Mouse (Mus musculus): Measurements from ENCODE around the gene Ublcp1.
"Not testable (repeated sequence)": the region's sequence is repeated elsewhere in the genome, so short reads cannot be mapped to it uniquely, and the experiment has no call there.

Ublcp1 gene

DNA sequence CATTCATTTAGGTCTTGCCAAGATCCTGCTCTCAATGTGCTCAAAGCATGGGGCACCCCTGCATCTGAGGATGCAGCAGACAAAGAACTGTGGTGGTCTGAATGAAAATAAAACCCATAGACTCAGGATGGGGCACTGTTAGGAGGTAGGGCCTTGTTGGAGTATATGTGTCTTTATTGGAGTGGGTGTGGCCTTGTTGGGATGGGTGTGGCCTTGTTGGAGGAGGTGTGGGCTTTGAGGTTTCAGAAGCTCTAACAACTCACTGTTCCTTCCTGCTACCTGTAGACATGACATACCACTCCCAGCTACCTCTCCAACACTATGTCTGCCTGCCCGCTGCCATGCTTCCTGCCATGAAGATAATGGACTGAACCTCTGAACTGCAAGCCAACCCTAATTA, 18.8 kb upstream of the Ublcp1 start:
- no peak for DNase-seq

GRCm38 (mm10) chr11:44485089-44485736, 14.9 kb upstream of the Ublcp1 start:
- DNase-seq, result no peak

- no peak for DNase-seq
Measured at GRCm38 (mm10) chr11:44480246-44480645, 9.9 kb upstream of the Ublcp1 start.

- no peak for DNase-seq
Measured at GRCm38 (mm10) chr11:44478382-44478781, 8.1 kb upstream of the Ublcp1 start.

GRCm38 (mm10) chr11:44476445-44476844, 6.1 kb upstream of the Ublcp1 start:
- no peak for DNase-seq

DNA sequence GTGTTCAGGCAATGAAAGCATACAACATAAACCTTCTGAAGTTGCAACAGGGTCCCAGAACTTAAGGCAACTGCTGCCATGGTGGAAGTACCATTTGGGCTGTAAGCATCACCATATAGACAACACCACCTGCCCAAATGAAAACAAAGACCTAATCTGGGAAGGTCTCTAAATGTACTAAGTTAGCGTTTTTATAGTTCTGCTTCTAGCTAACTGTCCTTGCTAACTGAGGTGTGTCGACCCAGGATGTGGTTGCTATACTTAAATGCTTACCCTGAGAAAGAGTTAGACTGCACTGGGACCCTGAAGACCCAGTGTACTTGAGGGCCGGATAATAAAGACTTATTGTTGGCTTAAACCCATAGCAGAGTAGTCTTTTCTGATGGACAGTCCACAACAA, 5.2 kb upstream of the Ublcp1 start:
- no peak for DNase-seq

DNA sequence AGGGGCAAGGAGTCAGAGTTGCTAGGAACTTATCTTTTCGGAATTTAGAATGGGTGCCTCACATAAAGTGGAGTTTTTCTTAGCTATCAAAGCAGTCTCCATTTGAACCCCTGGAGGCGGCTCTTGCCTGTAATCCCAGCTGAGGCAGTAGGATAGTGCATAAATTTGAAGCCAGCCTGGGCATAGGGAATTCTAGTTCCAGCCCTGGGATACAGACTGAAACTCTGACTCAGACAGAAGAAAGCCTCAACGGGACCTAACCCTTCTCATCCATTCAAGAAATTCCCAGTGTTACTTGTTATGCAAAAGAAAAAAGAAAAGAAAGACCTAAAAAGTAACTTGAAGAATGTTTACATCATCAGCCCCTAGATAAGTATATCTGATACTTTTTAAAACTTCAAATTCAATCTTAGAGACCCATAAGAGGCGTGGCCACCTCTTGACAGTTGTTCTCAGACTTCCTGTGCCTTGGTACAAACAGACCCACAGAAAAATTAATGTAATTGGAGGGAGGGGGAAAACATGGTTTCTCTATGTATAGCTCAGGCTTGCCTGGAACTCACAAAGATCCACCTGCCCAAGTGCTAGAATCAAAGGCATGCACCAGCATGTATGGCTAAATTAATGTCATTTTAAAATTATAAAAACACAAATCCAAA, 1.2 kb upstream of the Ublcp1 start:
- peak; percentile 28 for DNase-seq

DNA sequence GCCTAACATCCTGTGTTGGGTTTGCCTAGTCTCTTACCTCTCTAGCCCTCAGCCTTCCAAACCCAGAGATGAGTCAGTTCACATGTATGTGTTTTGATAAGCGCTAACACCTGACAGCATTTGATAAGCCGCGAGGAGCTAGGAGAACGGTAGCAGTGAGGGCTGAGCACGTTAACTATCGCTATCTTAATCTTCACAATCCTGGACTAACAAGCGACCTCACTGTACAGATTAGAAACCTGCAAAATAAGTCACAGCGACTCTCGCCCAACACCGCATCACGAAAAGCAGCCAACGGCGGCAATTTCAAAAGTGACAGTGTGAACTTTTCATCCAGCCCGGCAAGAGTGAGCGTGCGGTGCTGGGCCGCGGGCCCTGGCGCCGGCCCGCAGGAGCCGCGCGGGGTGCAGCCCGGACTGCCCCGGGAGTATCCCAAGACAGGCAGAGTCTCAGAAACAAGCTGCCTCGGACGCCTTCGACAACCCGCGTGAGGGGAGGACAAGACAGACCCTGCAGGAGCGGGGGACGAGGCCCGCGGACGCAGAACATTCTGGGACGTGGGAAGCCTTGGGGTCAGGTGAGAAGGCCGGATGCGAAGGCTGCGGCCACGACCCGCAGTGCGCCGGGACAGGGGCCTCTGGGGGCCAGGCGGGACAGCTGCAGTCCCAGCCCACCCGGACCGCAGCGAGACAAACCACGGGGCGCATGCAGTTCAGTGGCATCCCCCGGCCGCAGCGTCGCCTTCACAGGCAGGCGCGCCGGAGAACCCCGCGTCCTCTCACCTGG, 459 bp downstream of the Ublcp1 start:
- DNase-seq, result peak; percentile 26

- DNase-seq, result no peak
Measured at GRCm38 (mm10) chr11:44468306-44468790, 1.9 kb downstream of the Ublcp1 start.

- DNase-seq, result no peak
Measured at GRCm38 (mm10) chr11:44466949-44467442, 3.3 kb downstream of the Ublcp1 start.

- peak; percentile 42 for DNase-seq
Measured at GRCm38 (mm10) chr11:44461493-44461892, 8.8 kb downstream of the Ublcp1 start.

- DNase-seq, result peak; percentile 75
Measured at GRCm38 (mm10) chr11:44453423-44453822, 16.9 kb downstream of the Ublcp1 start.

DNA sequence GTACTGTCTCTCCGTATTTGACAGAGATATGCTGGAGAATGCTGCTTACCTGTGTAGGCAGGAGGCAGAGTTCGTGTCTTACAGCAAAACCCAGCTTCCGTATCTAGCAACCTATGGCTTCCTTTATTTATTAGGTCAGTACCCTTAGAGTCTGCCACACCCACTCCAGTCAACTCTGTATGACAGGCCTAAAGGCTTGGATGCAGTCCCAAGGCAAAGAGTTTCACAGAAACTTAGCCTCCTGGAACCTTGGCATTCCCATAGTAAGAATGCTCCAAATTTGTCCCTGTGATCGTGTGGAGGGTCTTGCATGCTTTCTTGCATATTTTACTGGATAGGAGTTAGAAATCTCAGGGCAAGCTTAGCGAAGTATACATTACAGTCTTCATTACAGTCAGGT, 18.3 kb downstream of the Ublcp1 start:
- DNase-seq, result not testable (repeated sequence)

DNA sequence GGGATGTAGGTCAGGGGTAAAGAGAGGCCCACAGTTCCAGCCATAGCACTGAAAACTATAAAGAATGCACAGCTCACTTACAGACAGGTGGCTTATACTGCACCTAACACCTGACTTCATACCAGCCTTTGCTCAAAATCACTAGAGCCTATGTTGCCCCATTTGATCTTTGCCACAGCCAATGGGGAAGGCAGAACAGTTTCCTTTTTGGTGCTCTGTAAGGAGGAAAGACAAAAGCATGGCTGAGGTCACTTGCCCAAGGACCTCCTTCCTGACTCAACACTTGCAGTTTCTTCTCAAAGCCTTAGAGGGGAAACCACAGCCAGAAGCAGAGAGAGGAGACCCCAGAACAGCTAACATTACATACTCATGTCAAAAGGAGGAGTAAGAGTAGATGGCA, 19.3 kb downstream of the Ublcp1 start:
- no peak for DNase-seq

DNA sequence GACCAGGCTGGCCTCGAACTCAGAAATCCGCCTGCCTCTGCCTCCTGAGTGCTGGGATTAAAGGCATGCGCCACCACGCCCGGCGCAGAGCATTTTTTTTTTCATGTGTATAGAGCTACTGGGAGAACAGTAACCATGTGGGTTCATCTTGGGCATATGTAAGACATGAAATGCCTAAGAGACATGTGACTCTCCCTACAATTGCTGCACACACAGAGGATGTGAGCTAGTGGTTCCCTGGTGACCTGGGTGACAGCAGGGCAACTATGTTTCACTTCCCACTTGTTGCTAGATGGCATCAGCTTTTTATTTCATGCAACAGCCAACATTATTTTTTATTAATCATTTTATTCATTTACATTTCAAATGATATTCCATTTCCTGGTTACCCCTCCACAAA, 32.5 kb downstream of the Ublcp1 start:
- DNase-seq, result peak; percentile 5

DNA sequence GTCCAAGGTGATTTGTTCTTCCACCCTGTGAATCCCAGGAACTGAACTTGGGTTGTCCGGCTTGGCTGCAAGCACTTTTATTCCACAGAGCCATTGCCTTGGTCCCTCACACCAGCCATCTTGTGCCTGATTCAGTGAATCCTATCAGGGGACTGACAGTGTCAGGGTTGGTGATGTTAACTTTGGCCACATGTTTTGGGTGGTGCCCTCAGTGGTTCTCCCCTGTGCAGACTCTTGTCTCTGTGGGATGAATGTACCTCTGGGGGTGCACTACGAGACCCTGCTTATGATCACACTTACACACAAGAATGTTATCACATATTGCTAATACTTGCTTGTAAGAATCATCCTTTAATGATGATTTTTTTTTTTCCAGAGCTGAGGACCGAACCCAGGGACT, 40.3 kb downstream of the Ublcp1 start:
- DNase-seq, result no peak

GRCm38 (mm10) chr11:44427951-44428350, 42.3 kb downstream of the Ublcp1 start:
- no peak for DNase-seq

GRCm38 (mm10) chr11:44425626-44426025, 44.7 kb downstream of the Ublcp1 start:
- no peak for DNase-seq

DNA sequence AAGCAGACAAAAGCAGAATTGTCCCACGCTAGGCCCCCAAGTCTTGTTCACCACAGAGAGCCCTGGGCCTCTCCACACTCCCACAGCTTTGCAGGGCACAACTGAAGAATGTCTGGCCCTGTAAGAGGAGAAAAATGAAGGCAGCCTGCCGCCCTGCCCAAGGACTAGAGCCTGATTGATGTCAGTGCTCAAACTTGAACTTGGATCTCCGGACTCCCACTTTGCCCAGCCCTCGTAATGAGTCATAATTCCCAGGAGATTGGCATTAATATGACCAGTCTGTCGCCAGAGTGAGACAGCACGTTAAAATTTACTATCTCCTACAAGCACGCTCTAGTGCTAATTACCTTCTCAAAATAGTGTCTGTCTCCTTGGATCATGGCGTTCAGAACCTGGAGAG, 45.3 kb downstream of the Ublcp1 start:
- no peak for DNase-seq

GRCm38 (mm10) chr11:44423955-44424354, 46.3 kb downstream of the Ublcp1 start:
- no peak for DNase-seq

- no peak for DNase-seq
Measured at GRCm38 (mm10) chr11:44423261-44423660, 47.0 kb downstream of the Ublcp1 start.

- no peak for DNase-seq
Measured at GRCm38 (mm10) chr11:44422337-44423111, 47.8 kb downstream of the Ublcp1 start.

- DNase-seq, result no peak
Measured at GRCm38 (mm10) chr11:44417403-44417802, 52.9 kb downstream of the Ublcp1 start.
